Mouse (Mus musculus) cerebellum, adult 2 months (tissue): Measurements from ENCODE around the gene Gapdhs. TPM values are rescaled to one million over a fixed set of nuclear protein-coding genes. Genes with fewer than 3 reads are reported as not detected.

ENCODE experiments used
- DNase-seq, 2 experiments: peaks; one replicate each; pipeline ENCODE4 v3.0.0; 2021
- H3K27ac ChIP-seq: fragments of 200-500 bp; 2 replicates; pipeline ENCODE4 v1.5.1; 2012; ENCODE audit warnings: low read length, control low read depth, inconsistent platforms; ENCODE audit not compliant: insufficient read depth
- H3K27me3 ChIP-seq: fragments of 200-500 bp; 2 replicates; pipeline ENCODE4 v1.6.1; 2012; ENCODE audit warnings: inconsistent platforms, mild to moderate bottlenecking, low read length, moderate library complexity; ENCODE audit not compliant: control insufficient read depth, insufficient read depth
- H3K4me1 ChIP-seq: fragments of 200-500 bp; 2 replicates; pipeline ENCODE4 v1.6.1; 2011; ENCODE audit warnings: low read length; ENCODE audit not compliant: control insufficient read depth, insufficient read depth
- H3K4me3 ChIP-seq: fragments of 200-500 bp; replicated peaks from 2 replicates; pipeline ENCODE3; 2011; ENCODE audit warnings: mild to moderate bottlenecking, low read depth, low read length, control low read depth; ENCODE audit not compliant: insufficient read depth
- CTCF ChIP-seq: fragments of 200-500 bp; IDR thresholded peaks from 2 replicates; pipeline ENCODE4 v1.5.1; 2011; ENCODE audit warnings: low read depth, mild to moderate bottlenecking, control low read depth, low read length, moderate library complexity, borderline replicate concordance; ENCODE audit not compliant: insufficient read depth
- POLR2A ChIP-seq: fragments of 200-500 bp; IDR thresholded peaks from 2 replicates; pipeline ENCODE4 v1.6.1; 2011; ENCODE audit warnings: low read length, control low read depth, borderline replicate concordance; ENCODE audit not compliant: insufficient read depth
- WGBS: fragments of 180-500 bp; shearing (Covaris S2); methylation state at CpG from one replicate; pipeline ENCODE4 v1.1.7; 2018; 5-methylcytosine and 5-hydroxymethylcytosine counted together
- polyA plus RNA-seq: library from polyadenylated mRNA; depleted of rRNA; stranded (reverse); fragments of >200 nt; gene quantifications from 2 replicates; pipeline ENCODE4 v1.2.3, GENCODE M21; 2012; rRNA removed

Gapdhs gene
- polyA plus RNA-seq, 1 experiment = not detected

DNA sequence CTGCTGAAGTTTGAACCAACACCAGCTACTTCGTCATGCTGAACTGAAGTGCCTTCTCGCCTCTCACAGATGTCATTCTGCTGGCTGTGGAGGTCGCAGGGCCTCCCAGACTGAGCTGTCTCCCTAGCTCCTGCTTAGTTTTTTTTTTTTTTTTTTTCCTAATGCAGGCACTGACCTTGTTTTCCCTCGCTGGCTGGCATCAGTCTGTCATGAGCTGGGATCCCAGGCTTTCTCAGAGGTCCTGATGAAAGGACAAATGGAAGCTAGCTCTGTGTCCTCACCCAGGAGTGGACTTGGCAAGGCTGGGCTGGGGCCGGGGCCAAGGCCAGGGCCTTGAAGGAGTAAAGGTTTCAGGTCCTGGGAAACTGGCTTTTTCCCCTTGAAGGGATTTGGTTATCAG lies 61.6 kb downstream of the Gapdhs start:
- Histone ChIP-seq H3K4me3 (no peak overlapping the region), H3K27me3 (no peaks in the 10 kb centered on the region), H3K27ac (no peak overlapping the region), H3K4me1 (no peaks in the 10 kb centered on the region)
- TF ChIP-seq CTCF = no peak
- TF ChIP-seq POLR2A = no peak
- WGBS = 38% methylated on average over 5 of the region's 5 CpGs
- no peak for DNase-seq

Other genes with a start within 250 kb of the Gapdhs start
- gene Arhgap33, start 208.6 kb downstream of the Gapdhs start, polyA plus RNA-seq = 38.5 and 39.8 TPM in 2 replicates
- gene Hspb6, start 191.5 kb downstream of the Gapdhs start, polyA plus RNA-seq = 23.8 and 24.3 TPM in 2 replicates
- 5.6 and 7.4 TPM in 2 replicates for gene Proser3, start 191.4 kb downstream of the Gapdhs start, polyA plus RNA-seq
- 60.2 and 62.5 TPM in 2 replicates for gene Lin37, start 183.8 kb downstream of the Gapdhs start, polyA plus RNA-seq
- 109 and 117 TPM in 2 replicates for gene U2af1l4, start 180.4 kb downstream of the Gapdhs start, polyA plus RNA-seq
- 11.9 and 12.3 TPM in 2 replicates for gene Gm49396, start 180.3 kb downstream of the Gapdhs start, polyA plus RNA-seq
- gene Psenen, start 180.1 kb downstream of the Gapdhs start, polyA plus RNA-seq = 147 and 155 TPM in 2 replicates
- gene Igflr1, start 178.3 kb downstream of the Gapdhs start, polyA plus RNA-seq = 8.3 and 10.1 TPM in 2 replicates
- gene Kmt2b, start 155.0 kb downstream of the Gapdhs start, polyA plus RNA-seq = 57.7 and 60.0 TPM in 2 replicates
- not detected in 2 replicates for gene Zbtb32, start 144.8 kb downstream of the Gapdhs start, polyA plus RNA-seq
- gene Upk1a, start 130.8 kb downstream of the Gapdhs start, polyA plus RNA-seq = 2.0 and 2.2 TPM in 2 replicates
- 1,224 and 1,255 TPM in 2 replicates for gene Cox6b1, start 117.5 kb downstream of the Gapdhs start, polyA plus RNA-seq
- gene Etv2, start 107.8 kb downstream of the Gapdhs start, polyA plus RNA-seq = not detected in 2 replicates
- gene Rbm42, start 93.4 kb downstream of the Gapdhs start, polyA plus RNA-seq = 66.6 and 69.5 TPM in 2 replicates
- 16.4 and 17.1 TPM in 2 replicates for gene Haus5, start 78.7 kb downstream of the Gapdhs start, polyA plus RNA-seq
- not detected in 2 replicates for gene Pmis2, start 72.1 kb downstream of the Gapdhs start, polyA plus RNA-seq
- gene 2200002J24Rik, start 44.8 kb downstream of the Gapdhs start, polyA plus RNA-seq = not detected in 2 replicates
- 0.33 and 0.39 TPM in 2 replicates for gene Atp4a, start 31.5 kb downstream of the Gapdhs start, polyA plus RNA-seq
- 247 TPM in 2 replicates for gene Tmem147, start 14.1 kb downstream of the Gapdhs start, polyA plus RNA-seq
- gene Sbsn, start 7.8 kb upstream of the Gapdhs start, polyA plus RNA-seq = 6.3 and 6.9 TPM in 2 replicates
- gene Dmkn, start 20.1 kb upstream of the Gapdhs start, polyA plus RNA-seq = 1.4 and 1.8 TPM in 2 replicates
- gene Krtdap, start 44.2 kb upstream of the Gapdhs start, polyA plus RNA-seq = not detected in 2 replicates
- 0.03 TPM in 1 of 2 replicates, not detected in the other for gene Ffar2, start 80.1 kb upstream of the Gapdhs start, polyA plus RNA-seq
- not detected in 2 replicates for gene Ffar3, start 112.5 kb upstream of the Gapdhs start, polyA plus RNA-seq
- gene Ffar1, start 117.9 kb upstream of the Gapdhs start, polyA plus RNA-seq = not detected in 2 replicates
- 0.11 and 0.19 TPM in 2 replicates for gene Cd22, start 136.7 kb upstream of the Gapdhs start, polyA plus RNA-seq
- 683 and 783 TPM in 2 replicates for gene Mag, start 171.2 kb upstream of the Gapdhs start, polyA plus RNA-seq
- gene Hamp2, start 181.0 kb upstream of the Gapdhs start, polyA plus RNA-seq = not detected in 2 replicates
- not detected in 2 replicates for gene Hamp, start 200.4 kb upstream of the Gapdhs start, polyA plus RNA-seq
- gene Usf2, start 213.1 kb upstream of the Gapdhs start, polyA plus RNA-seq = 226 and 230 TPM in 2 replicates
- 9.2 and 9.4 TPM in 2 replicates for gene Lsr, start 229.8 kb upstream of the Gapdhs start, polyA plus RNA-seq
- gene Fam187b, start 230.1 kb upstream of the Gapdhs start, polyA plus RNA-seq = 0.13 and 0.29 TPM in 2 replicates